Mouse (Mus musculus) lung, adult 2 months (tissue): ENCODE measurements around the gene Pigv. TPM values are rescaled to one million over a fixed set of nuclear protein-coding genes. Genes with fewer than 3 reads are reported as not detected.
A peak's percentile ranks its signal among the peaks of the same experiment; 100 is the strongest.
"Not testable (repeated sequence)": the region's sequence is repeated elsewhere in the genome, so short reads cannot be mapped to it uniquely, and the experiment has no call there.

ENCODE experiments used
- DNase-seq: peaks from one replicate; pipeline ENCODE4 v3.0.0; 2022
- H3K4me1 ChIP-seq: fragments of 200-500 bp; 2 replicates; pipeline ENCODE4 v1.6.1; 2011; ENCODE audit warnings: low read length; ENCODE audit not compliant: control insufficient read depth, insufficient read depth
- H3K4me3 ChIP-seq: fragments of 200-500 bp; replicated peaks from 2 replicates; pipeline ENCODE3; 2011; ENCODE audit warnings: low read depth, mild to moderate bottlenecking, control low read depth, low read length; ENCODE audit errors: extremely low read depth
- CTCF ChIP-seq: fragments of 200-500 bp; IDR thresholded peaks from 2 replicates; pipeline ENCODE4 v1.5.1; 2011; ENCODE audit warnings: mild to moderate bottlenecking, low read length, control low read depth; ENCODE audit not compliant: insufficient read depth
- POLR2A ChIP-seq: fragments of 200-500 bp; IDR thresholded peaks from 2 replicates; pipeline ENCODE4 v1.6.1; 2011; ENCODE audit warnings: low read depth, mild to moderate bottlenecking, control low read depth, low read length, borderline replicate concordance; ENCODE audit errors: extremely low read depth
- WGBS: fragments of 180-500 bp; shearing (Covaris S2); methylation state at CpG from one replicate; pipeline ENCODE4 v1.1.7; 2018; 5-methylcytosine and 5-hydroxymethylcytosine counted together
- polyA plus RNA-seq: library from polyadenylated mRNA; depleted of rRNA; stranded (reverse); fragments of >200 nt; gene quantifications from 2 replicates; pipeline ENCODE4 v1.2.3, GENCODE M21; 2012

Gene Pigv
- polyA plus RNA-seq, 1 experiment: 15.9 TPM

DNA sequence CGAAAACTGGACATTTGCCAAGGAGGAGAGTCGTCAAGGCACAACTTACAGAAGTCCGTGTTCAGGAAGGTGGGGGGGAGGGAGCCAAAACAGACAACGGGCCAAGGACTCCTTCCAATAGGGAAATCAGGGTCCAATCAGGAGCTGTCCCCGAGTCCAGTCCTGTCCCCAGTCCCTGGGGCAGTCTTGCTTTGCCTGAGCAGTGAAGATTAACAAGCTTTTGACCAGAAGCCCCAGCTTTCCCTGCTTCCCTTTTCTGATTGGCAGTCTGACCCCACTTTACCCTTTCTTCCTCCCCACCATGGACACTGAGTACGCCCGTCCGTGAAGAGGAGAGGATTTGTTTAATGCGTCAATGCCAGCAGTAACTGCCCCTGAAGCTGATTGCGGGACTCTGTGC is 21.0 kb downstream of the Pigv start:
- no peak for TF ChIP-seq CTCF
- no peak for TF ChIP-seq POLR2A

DNA sequence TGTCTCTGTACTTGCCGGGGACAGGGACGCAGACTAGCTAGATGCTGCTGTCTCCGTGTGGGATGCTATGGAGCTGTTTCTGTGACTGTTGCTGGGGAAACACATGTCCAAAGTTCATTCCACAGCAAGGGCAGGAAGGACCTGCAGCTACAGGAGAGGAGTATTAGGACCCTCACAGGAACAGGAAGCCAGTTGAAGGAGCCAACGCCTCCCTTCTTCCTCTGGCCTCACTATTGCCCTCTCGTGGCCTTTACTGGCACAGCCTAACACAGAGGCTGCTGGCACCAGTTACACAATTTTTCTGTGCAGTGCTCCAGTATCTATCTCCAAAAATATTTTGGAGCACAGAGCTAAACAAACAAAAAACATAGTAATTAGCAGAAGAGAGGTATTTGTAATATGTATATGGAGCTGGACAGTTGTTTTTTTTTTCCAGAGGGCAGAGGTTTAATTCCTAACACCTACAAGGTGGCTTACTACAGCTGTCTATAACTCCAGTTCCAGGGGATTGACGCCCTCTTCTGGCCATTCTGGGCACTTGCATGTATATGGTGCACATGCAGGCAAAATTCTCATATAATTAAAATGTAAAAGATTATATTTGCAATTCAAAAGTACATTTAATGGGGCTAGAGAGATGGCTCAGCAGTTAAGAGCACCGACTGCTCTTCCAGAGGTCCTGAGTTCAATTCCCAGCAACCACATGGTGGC is 22.3 kb downstream of the Pigv start, which contains the start of gene Zdhhc18:
TSS of gene Zdhhc18 (minus strand) at position 166 of the 711 bp plus-strand sequence.
- WGBS: 22% methylated on average over 7 of the region's 7 CpGs
- peak; percentile 96 for TF ChIP-seq CTCF
- TF ChIP-seq POLR2A: peak; percentile 55; the same call in 1 of the 2 replicates
- DNase-seq: peak; percentile 84
- Histone ChIP-seq H3K4me1 (no peaks in the 10 kb centered on the region; the same call in 1 of the 2 replicates), H3K4me3 (peak within 1 kb of the TSS; percentile 47)

More for the DNA sequence above, 21.0 kb downstream of the Pigv start:
- DNase-seq: no peak
- H3K4me1 ChIP-seq: no peaks in the 10 kb centered on the region
- WGBS: 33% methylated on average over 10 of the region's 10 CpGs
- no peak overlapping the region for H3K4me3 ChIP-seq

DNA sequence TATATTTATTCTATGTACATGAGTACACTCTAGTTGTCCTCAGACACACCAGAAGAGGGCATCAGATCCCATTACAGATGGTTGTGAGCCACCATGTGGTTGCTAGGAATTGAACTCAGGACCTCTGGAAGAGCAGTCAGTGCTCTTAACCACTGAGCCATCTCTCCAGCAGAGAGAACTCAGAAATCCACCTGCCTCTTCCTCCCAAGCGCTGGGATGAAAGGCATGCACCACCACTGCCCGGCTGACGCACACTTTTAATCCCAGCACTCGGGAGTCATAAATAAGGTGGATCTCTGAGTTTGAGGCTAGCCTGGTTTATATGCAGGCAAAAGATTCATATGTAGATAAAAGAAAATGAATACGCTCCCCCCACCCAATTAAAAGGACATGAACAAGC is 23.0 kb downstream of the Pigv start:
- H3K4me3 ChIP-seq, H3K4me1 ChIP-seq, DNase-seq: not testable (repeated sequence)
- 77% methylated on average over 5 of the region's 5 CpGs for whole genome bisulfite sequencing

DNA sequence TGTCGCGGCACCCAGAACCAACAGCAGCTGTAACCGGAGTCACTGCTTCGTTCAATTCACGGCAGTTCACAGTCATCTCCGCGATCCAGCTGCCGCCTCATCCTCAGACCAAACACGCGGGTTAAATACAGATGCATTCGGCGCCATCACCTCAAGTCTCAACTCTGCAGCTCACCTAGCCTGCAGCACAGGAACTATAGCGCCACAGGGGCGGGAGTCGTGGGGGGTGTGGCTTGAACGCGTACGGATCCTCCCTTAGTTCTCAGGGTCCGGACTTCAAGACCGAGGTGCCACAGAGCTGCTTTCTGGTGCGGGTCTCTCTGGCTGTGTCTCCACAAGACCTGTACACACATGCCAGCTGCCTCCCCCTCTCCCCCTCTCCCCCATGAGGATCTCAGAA is 26.8 kb downstream of the Pigv start:
- TF ChIP-seq POLR2A (no peak), CTCF (no peak)
- peaks cover 4% of the 10 kb centered on the region; the same call in 1 of the 2 replicates for H3K4me1 ChIP-seq
- DNase-seq: no peak
- 53% methylated on average over 21 of the region's 21 CpGs for WGBS
- H3K4me3 ChIP-seq: no peak overlapping the region

DNA sequence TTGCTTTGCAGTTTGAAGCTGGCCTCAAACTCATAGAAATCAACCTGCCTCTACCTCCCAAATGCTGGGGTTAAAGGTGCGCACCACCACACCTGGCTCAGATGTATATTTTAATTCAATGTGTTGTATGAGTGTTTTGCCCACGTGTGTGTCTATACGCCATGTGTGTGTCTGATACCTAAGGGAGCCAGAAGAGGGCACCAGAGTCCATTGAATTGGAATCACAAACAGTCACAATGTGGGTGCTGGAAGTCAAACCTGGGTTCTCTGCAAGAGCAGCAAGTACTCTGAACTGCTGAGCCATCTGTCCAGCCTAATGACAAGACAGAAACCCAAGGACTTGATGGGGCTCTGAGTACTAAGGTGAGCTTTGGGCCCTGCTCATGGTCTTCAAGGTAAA is 27.3 kb downstream of the Pigv start:
- DNase-seq: no peak
- WGBS: 87% methylated on average over 3 of the region's 3 CpGs
- no peak for TF ChIP-seq CTCF
- TF ChIP-seq POLR2A: no peak
- no peak overlapping the region for H3K4me3 ChIP-seq
- H3K4me1 ChIP-seq: peaks cover 4% of the 10 kb centered on the region; the same call in 1 of the 2 replicates

DNA sequence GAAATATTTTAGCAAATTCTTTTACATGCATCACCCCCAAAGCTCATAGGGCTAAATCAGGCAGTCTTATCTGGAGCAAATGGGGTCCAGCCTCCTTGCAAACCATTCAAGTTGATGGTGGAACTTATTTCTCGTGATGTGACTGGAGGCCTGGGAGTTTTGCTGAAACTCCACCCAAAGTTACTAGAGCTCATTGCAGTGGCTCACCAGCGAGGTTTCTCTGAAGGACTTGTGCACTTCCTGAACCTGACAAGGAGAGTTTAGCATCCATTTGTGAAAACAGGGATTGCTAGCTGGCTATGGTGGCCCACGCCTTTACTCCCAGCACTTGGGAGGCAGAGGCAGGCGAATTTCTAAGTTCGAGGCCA is 38.4 kb downstream of the Pigv start:
- H3K4me3 ChIP-seq: no peak overlapping the region
- TF ChIP-seq CTCF (no peak), POLR2A (no peak)
- WGBS: 82% methylated on average over 5 of the region's 5 CpGs

DNA sequence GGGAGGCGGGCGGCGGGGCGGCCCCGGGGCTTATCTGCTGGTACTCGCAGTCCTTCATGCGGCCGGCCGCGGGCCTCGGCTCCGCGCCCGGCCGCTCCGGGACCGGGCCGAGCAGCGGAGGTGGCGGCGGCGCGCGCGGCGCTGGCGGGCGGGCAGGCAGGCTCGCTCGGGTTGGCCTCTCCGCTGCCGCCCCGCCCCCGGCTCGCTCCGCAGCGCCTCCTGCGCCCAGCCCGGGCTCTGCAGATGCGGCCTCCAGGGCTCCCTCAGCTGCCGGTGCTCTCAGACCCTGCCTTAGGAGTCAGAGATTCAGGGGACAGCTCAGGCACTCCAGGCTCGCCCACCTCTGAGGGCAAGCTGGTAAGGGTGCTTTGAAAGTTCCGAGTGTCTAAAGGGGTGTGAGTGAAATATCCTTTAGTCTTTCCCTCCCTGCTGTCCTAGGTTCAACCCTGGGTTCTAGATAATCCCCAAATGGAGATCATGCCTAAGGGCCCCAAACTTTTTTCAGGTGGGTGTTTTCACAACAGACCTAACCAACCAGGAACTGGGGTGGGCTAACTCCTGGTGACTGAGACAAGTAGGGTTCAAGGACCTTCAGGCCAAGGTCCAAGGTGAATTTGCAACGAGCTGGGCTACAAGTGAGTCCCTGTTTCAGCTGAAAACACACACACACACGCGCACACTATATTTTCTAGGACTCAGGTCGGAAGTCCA is 39.0 kb downstream of the Pigv start:
- DNase-seq: peak; percentile 90
- Histone ChIP-seq H3K4me1 (peaks cover 12% of the 10 kb centered on the region), H3K4me3 (peak overlapping the region; percentile 61)
- no peak for TF ChIP-seq POLR2A
- TF ChIP-seq CTCF: peak; percentile 35; the same call in 1 of the 2 replicates
- 12% methylated on average over 37 of the region's 47 CpGs for WGBS

More for the DNA sequence above, 38.4 kb downstream of the Pigv start:
- DNase-seq: no peak
- H3K4me1 ChIP-seq: peaks cover 11% of the 10 kb centered on the region

DNA sequence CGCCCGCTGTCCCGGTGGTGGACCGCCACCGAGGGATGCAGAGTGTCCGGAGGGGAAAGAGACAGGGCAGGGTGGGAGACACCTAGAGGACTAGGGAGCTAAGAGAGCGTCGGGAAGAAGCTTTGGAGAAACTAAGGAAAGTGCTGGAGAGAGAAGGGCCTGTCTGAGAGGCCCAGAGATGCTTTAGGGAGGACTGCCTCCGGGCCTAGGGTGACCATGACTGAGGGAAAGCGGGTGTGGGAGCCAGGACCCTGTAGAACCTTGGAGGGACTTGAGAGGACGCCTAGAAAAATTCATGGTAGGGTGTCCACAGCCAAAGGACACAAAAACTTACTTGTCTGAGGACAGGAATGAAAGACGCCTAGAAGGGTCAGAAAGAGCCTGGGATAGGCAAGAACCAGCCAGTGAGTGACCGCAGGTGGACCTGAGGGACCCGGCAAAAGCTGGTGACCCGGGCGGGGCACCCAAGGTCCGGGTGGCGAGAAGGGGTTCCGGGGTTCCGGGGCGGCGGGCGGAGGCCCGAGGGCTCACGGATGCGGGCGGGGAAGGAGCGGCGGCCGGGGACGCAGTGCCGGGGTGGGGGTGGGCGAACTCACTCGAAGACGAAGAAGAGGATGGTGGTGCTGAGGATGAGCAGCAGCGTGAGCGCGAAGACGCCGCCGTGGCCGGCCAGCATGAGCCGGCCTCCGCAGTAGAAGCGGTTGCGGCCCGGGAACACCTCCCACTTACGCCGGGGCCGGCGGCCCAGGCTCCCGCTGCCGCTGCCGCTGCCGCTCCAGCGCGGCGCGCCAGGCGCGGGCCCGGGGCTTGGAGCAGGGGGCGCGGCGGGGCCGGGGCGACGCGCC is 39.7 kb downstream of the Pigv start:
- 2% methylated on average over 68 of the region's 69 CpGs for WGBS

DNA sequence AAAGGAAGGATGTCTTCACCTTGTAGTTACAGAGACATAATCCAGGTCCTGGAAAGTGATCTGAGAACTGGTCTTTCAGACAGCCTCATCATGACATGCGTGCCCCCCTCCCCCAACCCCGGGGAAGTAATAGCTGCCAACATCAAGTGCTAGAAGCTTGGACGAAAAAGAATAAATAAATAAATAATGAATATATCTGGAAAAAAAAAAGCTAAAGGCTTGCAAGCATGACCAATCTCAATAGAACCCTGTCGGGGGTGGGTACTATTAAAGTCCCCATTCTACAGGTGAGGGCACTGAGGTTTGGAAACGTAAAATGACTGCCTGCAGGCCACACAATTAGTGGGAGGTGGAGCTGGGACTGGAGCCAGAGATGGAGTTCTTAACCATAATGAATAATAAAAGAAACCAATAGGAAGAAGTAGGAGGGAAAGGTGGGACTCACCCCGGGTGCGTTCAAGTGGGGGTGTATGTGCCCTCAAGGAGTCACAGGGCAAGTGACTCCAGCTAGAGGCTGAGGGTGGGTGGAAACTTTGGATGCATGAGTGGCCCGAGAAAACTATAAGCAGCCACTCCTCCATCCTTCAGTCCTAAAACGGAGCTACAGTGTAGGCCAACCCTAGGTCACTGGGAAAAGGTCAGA is 40.6 kb downstream of the Pigv start:
- Histone ChIP-seq H3K4me1 (peaks cover 12% of the 10 kb centered on the region), H3K4me3 (peak overlapping the region; percentile 61)
- 10% methylated on average over 9 of the region's 9 CpGs for WGBS
- DNase-seq: peak; percentile 48
- TF ChIP-seq POLR2A (peak; percentile 18; the same call in 1 of the 2 replicates), CTCF (no peak)

More for the DNA sequence above, 39.7 kb downstream of the Pigv start:
- TF ChIP-seq POLR2A: no peak
- no peak for TF ChIP-seq CTCF
- Histone ChIP-seq H3K4me1 (peaks cover 12% of the 10 kb centered on the region), H3K4me3 (peak overlapping the region; percentile 61)
- DNase-seq: peak; percentile 67
